Mouse (Mus musculus) gastrocnemius, adult 2 months (tissue): ENCODE results near the gene Sqor. TPM values are rescaled to one million over a fixed set of nuclear protein-coding genes. Genes with fewer than 3 reads are reported as not detected.

Source experiments
- DNase-seq: peaks from one replicate; pipeline ENCODE4 v3.0.0; 2022
- H3K27ac ChIP-seq: fragments of 200-600 bp; 2 replicates; pipeline ENCODE4 v1.8.1; 2022; ENCODE audit warnings: mild to moderate bottlenecking
- H3K4me3 ChIP-seq: fragments of 200-600 bp; 2 replicates; pipeline ENCODE4 v1.8.1; 2022; ENCODE audit warnings: mild to moderate bottlenecking, moderate library complexity
- CTCF ChIP-seq: fragments of 200-600 bp; IDR thresholded peaks from 2 replicates; pipeline ENCODE4 v1.8.1; 2022; ENCODE audit warnings: antibody characterized with exemption, mild to moderate bottlenecking, moderate library complexity
- intact Hi-C: fragments of 180-260 bp; cut with DNase I; formaldehyde crosslinking; loops from one replicate; pipeline ENCODE4 v1.15.1; 2025
- total RNA-seq, 2 experiments: library from RNA; stranded (reverse); gene quantifications; 2 replicates each; pipeline ENCODE4 v1.2.3; 2021

The Sqor gene
- total RNA-seq, 2 experiments from 2014 or later = 30.5 to 30.9 TPM

DNA sequence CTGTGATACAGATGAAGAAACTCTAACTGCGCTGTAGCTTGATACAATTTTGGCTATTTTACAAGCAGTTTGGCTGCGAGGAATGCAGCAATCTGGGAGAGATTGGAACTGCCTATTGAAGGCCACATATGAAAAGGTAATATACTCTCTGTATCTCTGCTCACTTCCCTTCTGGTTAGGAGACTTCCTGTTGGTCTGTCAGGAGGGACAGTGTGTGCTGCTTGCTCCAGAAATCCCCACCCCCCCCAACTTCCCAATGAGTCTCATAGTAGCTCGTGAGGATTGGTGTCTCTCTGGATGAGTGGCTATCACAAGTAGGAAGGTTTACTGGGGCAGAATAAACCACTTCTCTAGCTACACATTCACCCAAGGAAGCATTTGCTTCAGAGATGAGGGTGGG, 2.0 kb upstream of the Sqor start:
- Histone ChIP-seq H3K27ac (peak overlapping the region; percentile 16), H3K4me3 (no peak overlapping the region)
- DNase-seq = no peak
- TF ChIP-seq CTCF = no peak
- intact Hi-C loops = no loop called here

DNA sequence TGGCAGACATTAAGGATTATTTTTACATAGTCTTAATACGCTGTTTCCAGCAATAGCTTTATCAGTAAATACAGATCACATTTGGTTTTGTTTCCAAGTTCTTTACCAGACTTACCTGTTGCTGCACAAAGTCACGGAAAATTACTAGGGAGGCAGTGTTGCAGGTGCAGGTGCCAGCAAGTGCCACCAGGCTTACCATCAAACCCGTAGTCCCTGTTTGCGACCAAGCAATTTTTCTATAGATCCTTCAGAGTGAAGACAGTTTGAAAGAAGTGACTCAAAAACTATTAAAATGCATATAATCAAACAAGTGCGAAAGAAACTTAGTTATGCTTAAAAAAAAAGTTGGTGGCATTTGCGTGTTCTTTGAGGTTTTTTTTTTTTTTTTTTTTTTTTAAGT, 511 bp upstream of the Sqor start:
- TF ChIP-seq CTCF = no peak
- peak overlapping the region; percentile 92 for H3K4me3 ChIP-seq
- intact Hi-C loops = no loop called here
- DNase-seq = no peak
- peak overlapping the region; percentile 94 for H3K27ac ChIP-seq

DNA sequence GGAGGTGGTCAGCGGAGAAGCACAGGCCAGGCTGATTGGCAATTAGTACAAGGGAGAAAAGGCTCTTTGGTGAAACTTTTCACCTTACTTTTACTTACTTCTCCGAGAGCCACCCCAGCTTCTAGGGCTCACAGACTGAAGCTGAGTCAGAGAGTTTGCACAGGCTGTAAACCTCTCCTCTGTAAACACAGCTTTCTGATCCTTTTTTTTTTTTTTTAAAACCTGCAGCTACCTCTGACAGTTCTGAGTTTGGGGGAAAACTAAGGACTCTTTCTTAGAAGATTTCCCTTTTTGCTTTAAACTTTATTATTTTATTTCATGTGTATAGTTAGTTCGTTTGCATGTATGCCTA, 733 bp downstream of the Sqor start:
- H3K4me3 ChIP-seq = peak overlapping the region; percentile 92
- no peak for DNase-seq
- intact Hi-C loops = no loop called here
- peak overlapping the region; percentile 94 for H3K27ac ChIP-seq
- TF ChIP-seq CTCF = no peak

DNA sequence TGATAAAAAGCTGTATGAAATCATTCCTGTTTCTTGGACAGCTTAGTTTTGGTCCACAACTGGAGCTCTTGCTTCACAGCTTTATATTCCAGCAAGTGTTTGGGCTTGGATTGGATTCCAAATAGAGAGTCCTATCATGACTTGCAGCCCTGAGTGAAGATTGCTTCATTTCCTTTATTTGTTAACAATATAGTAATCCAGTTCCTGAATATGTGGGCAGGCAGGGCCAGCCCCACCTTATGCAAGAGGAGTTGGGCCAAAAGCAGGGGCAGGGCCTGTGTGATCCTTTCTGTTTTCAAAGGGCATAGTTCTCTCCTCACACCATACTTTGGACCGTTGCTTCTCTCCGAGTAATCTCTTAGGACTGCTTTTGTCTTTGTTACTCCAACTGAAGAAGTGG, 6.0 kb downstream of the Sqor start:
- peak; percentile 31 for DNase-seq
- TF ChIP-seq CTCF = no peak
- H3K4me3 ChIP-seq = no peak overlapping the region
- intact Hi-C loops = no loop called here
- H3K27ac ChIP-seq = peak overlapping the region; percentile 41

DNA sequence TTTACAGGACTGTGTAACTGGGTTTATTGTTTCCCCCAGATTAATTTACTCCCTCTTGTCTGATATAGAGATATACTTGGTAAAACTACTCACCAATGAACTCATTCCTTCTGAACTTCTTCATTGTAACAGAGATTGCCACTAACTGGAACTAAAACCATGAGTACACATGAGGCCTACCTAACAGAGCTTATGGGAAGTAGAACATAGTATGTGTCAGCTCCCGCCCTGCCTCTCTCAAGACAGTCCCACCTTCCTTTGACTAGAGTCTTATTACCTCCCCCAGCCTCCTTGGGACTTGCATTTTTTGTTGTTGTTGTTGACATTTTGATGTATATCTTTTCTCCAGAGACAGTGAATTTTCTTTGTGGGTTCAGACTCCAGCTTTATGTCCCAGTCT, 7.9 kb downstream of the Sqor start:
- no peak for DNase-seq
- intact Hi-C loops = no loop called here
- no peak for TF ChIP-seq CTCF
- Histone ChIP-seq H3K27ac (no peak overlapping the region), H3K4me3 (no peak overlapping the region)

DNA sequence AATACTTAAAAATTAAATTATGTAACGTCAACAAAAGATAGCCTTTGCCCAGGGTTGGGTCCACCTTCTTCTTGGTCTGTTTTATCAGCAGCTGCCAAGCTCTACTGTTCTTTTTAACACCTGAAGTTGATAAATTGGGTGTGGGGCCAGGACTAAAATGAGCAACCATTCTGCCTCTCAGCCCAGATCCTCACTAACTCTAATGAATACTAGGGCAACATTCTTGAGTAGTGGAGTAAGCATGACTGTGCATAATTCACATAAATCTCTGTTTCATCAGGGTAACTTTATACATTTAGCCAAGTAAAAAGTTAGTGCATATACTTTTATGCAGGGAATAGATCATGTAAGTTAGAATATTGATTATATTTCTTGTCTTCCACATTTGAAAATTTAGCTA, 10.5 kb downstream of the Sqor start:
- intact Hi-C loops = no loop called here
- no peak overlapping the region for H3K4me3 ChIP-seq
- no peak overlapping the region for H3K27ac ChIP-seq
- DNase-seq = no peak
- no peak for TF ChIP-seq CTCF

DNA sequence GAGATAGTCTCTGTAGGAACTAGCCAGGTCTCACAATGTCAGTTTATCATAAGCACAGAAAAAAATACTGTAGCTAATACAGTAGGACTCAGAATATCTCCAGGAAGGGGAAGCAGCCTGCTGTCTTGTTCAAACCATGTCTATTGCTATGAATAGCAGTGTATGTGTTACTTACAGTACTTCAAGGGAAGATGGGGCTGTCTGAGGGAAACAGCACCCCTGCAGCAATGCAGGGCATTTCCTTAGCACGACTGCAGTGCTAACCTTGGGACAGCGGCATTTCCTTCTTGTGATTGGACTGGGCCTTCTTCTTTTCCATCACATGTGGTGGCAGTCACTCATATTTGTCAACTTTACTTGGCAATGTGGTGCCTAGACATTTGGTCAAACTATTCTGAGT, 11.8 kb downstream of the Sqor start:
- no peak for DNase-seq
- no peak overlapping the region for H3K4me3 ChIP-seq
- no peak overlapping the region for H3K27ac ChIP-seq
- no peak for TF ChIP-seq CTCF
- intact Hi-C loops = no loop called here

DNA sequence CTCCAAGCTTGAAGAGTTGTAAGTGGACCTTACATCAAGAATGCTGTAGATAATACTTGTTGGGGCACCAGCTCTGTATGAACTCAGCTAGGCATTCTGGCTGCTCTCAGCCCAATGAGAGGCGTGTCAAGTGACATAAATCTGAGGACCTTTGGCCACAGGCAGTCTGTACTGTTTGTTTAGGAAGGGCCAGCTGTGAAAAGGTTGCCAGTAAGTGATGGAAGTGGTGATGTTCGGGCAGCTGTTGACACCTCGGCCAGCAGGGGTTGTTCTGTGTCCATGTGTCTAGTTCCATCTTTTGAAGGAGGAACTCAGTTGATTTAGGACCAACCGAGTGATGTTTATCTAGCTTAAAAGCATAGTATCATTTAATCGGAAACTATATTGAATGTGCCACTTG, 14.9 kb downstream of the Sqor start:
- intact Hi-C loops = no loop called here

DNA sequence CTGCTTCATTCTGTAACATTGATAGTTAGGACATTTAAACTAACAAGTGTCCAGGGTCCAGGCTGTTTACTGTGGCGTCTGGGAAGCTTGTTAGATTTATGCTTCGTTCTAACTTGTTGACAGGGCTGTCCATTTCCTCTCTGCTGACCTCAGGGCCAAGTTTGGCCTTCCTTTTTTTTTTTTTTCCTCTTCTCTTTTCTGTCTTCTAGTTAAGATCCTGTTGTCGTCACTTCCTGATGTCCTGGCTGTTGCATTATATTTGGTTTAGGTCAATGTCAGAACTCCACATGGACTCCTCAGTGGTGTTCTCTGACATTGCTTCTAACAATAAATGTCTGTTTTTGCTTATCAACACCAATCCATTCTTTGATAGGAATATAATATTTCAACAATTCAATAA, 15.4 kb downstream of the Sqor start:
- Histone ChIP-seq H3K27ac (peak overlapping the region; percentile 43), H3K4me3 (no peak overlapping the region)
- TF ChIP-seq CTCF = no peak
- DNase-seq = no peak
- intact Hi-C loops = no loop called here

More for the DNA sequence above, 14.9 kb downstream of the Sqor start:
- no peak for DNase-seq
- Histone ChIP-seq H3K27ac (peak overlapping the region; percentile 43), H3K4me3 (no peak overlapping the region)
- no peak for TF ChIP-seq CTCF

DNA sequence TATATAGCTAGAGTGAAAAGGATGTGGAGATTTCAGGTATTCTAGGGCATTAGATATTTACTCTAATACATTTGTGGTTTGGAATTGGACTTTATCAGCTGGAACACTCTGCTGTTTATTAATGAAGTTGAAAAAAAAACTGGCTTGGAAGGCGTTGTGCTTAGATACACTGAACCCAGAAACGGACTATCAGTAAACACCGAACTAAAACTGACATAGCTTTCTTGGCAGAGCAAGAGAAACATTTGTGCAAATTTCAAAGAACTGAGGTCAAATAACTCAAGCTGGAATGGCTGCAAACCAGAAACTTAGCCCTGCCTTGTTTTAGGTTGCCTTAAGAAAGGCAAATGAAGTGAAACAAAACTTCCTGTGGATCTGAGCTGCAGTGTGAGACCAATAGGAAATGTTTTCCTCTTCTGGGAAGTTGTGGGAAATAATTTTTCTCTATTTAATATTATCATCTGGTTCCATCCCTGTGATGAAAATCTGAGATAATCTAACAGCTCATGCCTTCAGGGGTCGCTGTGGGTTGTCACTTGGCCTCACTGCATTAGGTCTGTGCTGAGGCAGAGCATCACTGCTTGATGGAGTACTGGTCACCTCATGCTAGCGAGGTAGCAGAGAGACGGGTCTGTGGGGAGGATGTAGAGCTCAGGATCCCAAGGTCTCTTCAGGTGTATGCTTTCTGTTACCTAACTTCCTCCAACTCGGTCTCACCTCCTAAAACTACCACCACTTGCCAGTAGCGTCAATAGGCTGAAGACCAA, 16.7 kb downstream of the Sqor start:
- Histone ChIP-seq H3K4me3 (no peak overlapping the region), H3K27ac (peak overlapping the region; percentile 4; the same call in 1 of the 2 replicates)
- no peak for DNase-seq
- TF ChIP-seq CTCF = no peak
- intact Hi-C loops = no loop called here

DNA sequence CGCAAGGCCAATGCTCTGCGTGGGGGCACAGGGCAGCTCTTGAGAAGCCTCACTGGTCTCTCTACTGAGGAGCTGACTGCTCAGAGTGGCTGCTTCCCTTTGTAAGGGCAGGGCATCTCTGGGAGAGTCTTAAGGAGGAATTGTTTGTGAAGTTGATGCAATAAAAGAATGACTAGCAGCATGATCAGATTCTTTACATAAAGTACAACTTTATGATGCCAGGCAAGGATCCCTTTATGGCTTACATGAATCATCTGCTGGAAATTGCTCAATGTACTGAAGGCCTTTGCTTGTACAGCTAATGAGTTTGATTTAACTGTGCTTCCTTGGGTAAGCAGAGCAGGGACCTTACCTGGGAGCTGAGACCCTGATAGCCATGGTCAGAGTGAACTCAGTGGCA, 18.7 kb downstream of the Sqor start:
- intact Hi-C loops = no loop called here
- H3K4me3 ChIP-seq = no peak overlapping the region
- no peak for TF ChIP-seq CTCF
- DNase-seq = no peak
- H3K27ac ChIP-seq = no peak overlapping the region

DNA sequence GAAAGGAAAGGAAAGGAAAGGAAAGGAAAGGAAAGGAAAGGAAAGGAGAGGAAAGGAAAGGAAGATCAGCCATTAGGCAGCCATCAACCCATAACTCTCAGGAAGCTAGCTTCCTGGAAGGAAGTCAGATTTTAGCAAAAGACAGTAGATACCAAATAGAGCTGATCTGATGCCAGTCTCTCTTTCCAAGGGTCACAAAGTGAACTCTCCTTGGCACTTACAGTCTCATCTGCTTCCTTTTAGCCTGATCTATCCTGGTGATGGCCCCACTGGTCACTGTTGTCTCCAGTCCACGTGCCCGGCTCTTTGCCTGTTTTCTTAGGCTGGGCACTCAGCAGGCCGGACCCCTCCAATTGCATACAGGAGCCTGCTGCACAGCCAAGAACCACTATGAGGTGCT, 19.7 kb downstream of the Sqor start:
- no peak overlapping the region for H3K27ac ChIP-seq
- DNase-seq = no peak
- TF ChIP-seq CTCF = no peak
- intact Hi-C loops = no loop called here
- no peak overlapping the region for H3K4me3 ChIP-seq

DNA sequence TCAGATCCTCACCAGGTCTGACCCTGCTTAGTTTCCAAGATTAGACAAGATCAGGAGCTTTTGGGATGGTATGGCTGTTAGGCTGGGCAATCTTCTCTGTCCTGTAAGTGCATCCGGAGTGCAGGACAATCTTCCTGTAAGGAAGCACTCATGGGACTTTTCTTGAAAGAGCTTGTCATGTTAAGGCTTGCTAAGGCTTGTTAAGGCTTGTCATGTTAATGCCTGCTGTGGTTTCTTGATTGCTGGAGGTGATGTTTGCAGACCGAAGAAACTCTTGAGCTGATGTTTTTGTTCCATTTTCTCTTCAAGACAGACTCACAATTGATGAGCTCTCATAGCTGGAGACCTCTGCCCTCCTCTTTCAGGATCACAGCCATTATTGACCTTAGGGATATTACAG, 21.1 kb downstream of the Sqor start:
- no peak overlapping the region for H3K4me3 ChIP-seq
- intact Hi-C loops = no loop called here
- no peak for TF ChIP-seq CTCF
- H3K27ac ChIP-seq = no peak overlapping the region
- no peak for DNase-seq

DNA sequence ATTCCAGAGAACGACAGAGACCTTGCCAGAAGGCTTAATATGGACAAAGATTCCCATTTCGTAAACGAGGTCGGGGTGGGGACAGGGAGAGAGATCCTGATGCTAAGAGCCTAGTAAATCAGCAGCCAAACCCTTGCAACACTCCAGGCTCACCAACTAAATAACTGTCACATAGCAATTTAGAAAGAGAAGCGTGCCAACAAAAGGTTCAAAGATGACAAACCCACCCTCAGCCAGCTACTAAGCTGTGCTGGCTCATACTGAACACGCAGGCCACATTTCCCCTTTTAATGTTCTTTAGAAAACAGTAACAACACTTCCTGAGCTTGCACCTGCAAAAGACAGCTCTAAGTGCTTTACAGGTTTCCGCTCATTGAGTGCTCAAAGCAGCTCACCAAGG, 24.3 kb downstream of the Sqor start:
- TF ChIP-seq CTCF = no peak
- H3K4me3 ChIP-seq = no peak overlapping the region
- H3K27ac ChIP-seq = no peak overlapping the region
- intact Hi-C loops = no loop called here
- no peak for DNase-seq
